Mouse (Mus musculus): ENCODE data around the gene Pou2f3.

The Pou2f3 gene

DNA sequence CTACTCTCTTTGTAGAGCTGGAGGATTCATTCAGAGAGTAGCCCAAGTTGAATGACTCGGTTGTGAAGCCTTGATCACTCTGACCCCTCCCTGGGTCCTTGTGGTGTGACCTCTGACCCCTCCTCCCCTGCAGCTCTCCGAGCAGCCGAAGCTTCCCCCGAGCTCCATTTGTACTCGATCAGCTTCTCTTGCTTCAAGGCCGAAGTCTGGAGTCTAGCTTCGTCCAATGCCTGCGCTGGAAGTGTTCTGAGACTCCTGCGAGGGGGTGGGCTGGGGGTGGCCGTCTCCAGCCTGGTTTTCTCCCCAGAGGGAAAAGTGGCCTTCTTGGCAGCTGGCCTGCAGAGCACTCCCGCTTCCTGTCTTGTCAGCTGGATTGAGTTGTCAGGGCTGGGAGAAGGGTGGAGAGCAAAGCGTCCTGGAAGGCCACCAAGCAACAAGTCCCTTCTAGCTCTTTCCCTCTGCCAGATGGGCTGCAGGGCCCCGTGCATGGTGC is at the start of gene Pou2f3:
TSS of gene Pou2f3 (minus strand) at position 180 of the 493 bp plus-strand sequence.
- DNase-seq (ENCODE audit: low spot score) = no peak

DNA sequence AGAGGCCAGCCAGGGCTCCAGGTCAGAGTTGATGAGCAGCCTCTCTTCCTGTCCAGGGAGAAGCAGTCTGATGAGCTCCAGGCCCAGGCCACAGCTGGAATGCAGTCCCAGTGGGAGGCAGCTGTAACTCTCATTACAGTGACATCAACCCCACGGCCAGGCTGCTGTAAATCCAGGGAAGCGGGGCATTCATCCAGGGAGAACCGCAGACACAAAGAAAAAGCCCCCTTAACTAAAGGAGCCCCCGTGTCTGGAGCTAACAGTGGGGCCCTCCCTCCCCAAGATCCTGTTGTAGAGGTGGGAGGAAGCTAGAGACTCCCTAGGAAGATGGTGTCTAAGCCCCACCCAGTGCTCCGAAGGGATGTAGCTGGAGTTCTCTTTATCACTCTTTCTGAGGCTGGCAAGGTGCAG is 43.1 kb upstream of the Pou2f3 start:
- peak; percentile 55 for DNase-seq (ENCODE audit: low spot score)

DNA sequence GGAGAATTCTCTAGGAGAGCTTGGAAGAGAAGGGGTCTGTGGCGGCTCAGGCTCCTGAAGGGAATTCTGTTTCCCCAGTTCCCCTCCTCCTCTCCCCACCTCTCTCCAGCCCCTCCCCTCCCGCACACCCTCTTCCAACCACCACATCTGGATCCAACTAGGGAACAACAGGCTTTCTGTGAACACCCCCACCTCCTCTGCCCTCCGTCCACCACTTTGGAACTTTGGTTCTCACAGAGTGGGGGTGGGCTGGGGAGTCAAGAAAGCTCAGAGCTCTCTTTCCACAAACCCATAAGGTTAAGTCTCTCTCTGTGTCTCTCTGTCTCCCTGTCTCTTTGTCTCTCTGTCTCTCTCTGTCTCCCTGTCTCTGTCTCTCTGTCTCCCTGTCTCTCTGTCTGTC is 42.6 kb upstream of the Pou2f3 start:
- DNase-seq (ENCODE audit: low spot score) = no peak

DNA sequence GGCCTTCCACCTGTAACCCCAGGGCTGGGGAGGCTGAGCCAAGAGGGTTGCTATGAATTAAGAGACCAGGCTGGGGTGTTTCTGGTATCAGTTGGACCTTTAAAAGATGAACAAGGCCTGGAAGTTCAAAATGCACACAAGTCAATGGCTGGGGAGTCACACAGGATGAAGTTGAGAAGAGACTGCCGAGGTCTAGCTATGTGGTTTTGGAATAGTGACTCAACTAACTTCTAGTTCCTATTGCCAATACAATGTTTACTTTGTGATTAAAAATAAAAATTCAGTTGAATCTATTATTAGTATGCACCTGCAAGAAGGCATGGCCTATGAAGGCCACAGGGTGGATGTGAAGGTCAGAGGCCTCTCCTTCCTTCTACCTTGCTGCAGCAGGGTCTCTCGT is 41.6 kb upstream of the Pou2f3 start:
- no peak for DNase-seq (ENCODE audit: low spot score)

DNA sequence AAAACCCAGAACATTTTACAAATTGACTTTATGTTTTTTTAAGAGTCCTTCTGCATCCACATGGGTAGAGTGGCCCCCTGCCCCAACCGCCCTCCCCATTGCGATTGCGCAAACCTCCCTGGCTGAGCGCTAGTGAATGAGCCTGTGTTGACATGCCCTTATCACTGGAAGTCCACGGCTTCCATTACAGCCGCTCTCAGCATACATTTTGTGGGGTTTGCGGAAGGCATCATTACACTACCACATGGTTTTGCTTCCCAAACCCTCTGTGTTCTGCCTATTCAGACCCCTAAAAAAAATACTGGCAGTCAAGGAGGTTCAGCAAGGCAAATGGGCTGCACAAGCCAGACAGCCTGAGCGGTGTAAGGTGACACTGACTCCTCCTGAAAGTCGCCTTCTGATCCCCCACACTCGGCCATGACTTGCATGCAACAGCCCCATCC is 36.6 kb upstream of the Pou2f3 start:
- DNase-seq (ENCODE audit: low spot score) = no peak

DNA sequence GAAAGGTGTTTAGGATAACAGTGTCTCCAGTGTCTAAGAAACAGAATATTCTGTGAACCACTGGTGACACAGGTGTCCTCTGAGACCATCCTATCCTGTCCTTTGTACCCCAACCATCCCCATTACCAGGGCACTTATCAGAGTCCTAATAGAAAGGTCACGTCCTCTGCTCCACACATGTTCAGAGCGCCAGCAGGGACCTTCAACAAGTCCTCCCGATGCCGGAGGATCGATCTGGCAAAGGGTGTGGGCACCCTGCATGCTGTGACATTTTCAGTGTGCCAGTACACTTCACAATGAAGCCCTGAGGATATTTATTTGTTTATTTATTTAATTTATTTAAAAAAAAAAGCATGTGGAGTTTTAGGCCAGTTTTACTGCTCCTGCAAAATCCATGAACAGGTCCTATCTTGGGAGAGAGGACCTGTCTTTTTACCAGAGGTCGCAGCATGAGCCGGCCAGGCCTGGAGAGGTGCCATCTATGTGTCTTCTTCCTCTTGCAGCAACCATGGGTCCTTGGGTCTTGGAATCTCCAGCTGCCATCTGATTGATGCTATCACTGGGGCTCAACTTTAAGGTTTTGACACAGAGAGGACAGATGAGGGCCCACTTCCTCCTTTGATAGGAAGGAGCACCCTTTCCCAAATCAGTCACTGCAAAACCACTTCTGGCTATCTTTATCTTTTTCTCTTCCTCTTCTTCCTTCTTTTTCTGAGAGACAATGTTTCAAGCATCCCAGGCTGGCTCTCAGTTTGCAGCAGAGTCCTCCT is 35.8 kb upstream of the Pou2f3 start:
- no peak for DNase-seq (ENCODE audit: low spot score)

DNA sequence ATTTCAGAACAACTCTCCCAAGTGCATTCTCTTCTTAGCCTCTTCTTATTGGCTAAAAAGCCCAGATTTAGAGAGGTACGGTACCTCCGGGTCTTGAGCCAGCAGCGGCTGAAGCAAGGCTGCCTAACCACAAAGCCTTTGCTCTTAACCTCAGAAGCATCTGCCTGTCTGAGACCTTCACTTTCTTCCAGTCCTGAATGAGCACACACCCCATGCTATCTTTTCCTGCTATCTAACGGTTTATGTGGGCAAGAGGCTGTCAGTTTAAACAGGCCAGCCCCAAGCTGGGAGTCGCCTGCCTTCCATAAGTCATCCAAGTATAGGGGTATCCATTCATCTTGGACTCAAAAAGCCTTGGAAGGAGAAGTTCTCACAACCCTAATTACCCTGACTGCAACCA is 32.3 kb upstream of the Pou2f3 start:
- DNase-seq (ENCODE audit: low spot score) = no peak

DNA sequence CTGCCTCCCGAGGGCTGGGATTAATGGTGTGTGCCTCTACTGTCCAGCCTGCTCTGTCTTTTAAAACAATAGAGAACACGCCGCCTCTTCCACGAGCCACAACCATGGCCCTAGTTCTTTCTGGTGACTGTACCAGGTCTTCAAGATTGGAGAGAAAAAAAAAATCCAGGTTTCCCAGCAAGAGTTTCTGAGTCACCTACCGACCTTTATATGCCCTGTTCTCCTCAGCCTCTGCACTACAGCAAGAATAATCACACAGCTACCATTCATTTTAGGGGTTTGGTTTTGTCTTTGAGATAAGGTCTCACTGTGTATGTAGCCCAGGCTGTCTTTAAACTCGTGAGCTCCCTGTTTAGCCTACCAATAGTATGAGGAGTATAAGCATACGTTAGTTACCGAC is 31.8 kb upstream of the Pou2f3 start:
- no peak for DNase-seq (ENCODE audit: low spot score)

DNA sequence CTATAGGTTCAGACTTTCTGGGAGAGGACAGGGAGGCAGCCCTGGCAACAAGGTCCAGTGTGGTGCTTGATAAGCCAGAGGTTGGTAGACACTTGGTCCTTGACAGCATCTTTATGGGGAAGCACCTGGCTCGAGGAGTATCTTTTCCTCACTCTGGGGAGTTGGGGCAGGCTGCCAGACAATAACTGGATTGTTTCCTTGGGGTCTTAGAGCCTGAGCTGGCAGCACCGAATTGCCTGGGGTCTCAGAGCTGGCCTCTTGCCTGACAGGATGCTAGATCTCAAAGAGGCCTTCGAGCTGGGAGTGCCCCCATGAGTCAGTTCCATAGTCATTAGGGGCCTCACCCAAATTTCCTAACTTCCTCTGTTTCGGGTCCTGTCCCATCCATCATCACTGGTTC is 31.1 kb upstream of the Pou2f3 start:
- DNase-seq (ENCODE audit: low spot score) = no peak

DNA sequence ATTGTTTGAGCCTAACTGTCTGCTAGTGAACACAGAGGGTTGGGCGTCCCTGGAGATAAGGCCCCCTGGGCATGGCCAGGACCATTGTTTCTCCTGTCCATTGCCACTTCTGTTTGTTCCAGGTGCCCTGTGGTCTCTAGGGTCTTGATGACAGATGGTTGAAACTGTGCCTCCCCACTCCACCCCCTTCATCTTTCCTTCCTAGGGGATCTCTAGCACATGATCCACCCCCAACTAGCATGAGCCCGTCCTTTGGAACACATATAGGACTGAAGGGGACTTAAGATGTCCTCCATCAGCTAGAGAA is 30.4 kb upstream of the Pou2f3 start:
- no peak for DNase-seq (ENCODE audit: low spot score)

DNA sequence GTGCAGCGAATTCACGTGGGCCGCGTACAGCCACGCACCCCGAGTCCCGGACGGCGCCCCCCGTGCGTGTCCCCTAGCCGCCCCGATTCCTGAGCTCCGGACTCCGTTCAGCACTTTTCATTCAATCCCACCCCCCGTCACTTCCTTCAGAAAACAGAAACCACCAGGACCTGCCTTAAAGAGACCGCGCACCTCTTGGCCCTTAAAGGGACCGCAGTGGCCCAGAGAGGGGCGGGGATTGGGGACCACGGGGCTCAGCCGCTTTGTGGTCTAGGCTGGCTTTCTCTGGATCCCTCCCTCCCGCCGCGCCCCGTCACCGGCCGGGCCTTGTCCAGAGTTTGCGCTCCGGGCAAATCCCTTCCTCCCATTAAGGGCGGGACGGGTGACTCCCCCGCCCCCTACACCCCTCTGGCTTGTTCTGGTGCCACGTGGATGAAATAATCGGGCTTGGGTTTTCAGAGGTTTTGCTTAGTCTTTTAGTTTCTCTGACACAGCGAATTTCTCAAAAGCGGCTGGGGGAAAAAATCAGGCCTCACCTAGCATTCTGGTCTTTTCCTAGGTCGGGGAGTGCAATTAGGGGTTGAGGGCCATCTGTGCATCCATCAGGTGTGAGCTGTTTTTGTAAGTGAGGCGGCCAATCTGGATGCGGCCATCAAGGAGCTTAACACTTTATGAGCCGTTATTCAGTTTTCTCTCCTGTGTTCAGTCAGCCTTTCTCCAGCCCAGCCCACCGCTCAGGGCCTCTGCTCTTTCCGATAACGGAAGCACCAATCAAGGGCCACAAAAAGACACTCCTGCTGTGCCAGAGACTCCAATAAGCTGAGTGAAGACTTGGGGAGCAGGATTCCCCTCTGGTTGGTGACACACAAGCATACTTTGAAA is 29.8 kb upstream of the Pou2f3 start, which contains the start of gene Oaf:
TSS of gene Oaf (minus strand) at position 200 of the 882 bp plus-strand sequence.
- DNase-seq (ENCODE audit: low spot score) = peak; percentile 73

DNA sequence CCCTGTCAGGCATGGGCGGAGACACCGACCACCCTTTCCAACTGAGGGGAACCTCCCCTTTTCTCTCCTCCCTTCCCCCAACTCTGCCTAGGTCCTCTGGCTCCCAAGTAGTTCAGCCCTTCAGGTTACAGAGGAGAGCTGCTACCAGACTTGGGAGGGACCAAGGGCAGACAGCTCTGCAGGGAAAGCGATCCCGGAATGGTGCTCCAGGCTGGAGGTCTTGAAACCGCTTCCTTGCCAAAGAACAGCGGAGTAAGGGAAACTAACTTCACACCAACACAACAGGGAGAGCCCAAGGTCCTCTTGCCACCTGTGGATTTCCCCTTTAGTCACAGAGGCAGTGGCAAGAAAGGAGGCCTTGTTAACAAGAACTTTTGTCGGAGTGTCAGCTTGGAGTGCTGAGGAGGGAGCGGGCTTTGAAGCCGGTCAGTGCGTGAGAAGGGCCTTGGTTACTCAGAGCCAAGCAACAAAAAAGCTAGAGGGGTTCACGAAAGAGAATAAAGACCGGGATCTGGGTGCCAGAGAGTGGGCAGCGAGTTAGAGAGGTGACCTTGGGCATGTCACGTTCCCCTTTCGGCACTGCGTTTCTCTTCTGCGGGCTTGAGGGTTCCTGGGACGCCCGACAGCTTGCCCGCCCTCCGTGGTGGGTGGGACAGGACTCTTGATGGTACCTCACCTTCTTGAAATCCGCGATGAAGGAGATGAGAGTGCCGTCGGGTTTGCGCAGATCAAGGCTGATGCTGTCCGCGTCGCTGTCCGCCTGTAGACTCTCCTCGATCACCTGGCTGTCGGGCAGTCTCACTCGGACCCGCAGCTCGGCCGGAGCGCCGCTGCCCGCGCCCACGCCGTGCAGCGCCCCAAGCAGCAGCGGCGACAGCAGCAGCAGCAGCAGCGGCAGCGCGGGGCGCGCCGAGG is 28.7 kb upstream of the Pou2f3 start:
- DNase-seq (ENCODE audit: low spot score) = peak; percentile 43

DNA sequence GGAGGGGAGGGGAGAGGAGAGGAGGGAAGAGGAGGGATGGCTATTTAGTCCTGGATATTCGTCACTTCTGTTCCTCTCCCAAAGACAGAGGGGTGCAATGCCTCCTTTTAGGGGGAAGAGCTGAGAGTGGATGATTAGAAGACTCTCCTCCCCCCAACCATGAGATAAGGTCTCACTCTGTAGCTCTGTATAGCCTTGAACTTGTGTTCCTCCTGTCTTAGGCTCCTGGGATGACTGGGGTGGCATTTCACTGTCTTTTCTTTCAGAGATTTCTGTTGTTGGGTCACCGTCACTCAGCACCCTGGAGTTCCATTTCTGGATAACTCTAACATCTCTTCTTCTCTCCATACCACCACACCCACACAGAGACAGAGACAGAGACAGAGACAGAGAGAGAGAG is 28.0 kb upstream of the Pou2f3 start:
- no peak for DNase-seq (ENCODE audit: low spot score)

DNA sequence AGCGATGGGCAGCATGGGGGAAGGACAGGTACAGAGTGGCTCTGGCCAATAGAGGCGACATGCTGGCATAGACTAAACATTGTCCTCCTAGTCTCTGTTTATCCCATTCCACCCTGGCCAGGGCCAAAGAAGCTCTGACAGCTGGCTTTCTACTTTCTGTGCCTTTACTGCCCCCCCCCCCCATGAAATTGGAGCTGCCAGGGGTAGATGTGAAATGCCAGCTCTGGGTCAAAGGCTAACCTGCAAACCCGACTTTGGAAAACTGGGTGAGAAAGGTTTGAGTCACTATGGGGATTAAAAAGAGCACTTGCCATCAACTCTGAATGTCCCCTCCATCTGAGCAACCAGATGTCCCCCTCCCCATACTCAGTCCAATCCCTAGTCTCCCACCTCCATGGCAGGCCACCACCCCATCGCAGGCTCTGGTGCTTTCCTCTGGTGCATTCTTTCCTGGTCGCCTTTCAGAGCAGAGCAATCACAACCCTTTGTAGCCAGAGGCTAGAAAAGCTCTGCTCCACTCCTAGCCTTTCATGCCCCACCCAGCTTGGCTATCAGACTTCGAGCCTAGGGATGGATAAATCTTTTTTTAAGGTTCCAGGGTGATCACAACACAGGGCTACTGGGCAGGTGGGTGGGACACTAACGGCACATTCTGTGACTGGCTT is 27.1 kb upstream of the Pou2f3 start:
- DNase-seq (ENCODE audit: low spot score) = no peak

DNA sequence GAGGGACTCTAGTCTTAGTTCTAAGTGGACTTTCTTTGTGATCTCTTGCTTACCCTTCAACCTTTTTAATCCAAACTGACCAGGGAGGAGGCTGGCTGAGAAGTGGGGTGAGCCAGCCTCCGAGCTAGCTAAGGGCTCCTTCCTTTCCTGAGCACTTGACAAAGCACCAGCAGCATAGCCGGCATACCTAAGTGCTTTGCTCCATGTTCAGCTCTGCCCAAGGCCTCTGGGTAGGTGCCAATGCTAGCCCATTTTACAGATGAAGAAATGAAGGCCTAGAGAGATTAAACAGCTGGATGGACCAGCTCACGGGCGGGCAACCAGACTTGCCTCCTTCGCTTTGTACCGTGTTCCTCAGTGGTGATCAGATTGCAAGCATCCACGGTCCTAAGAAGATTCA is 26.4 kb upstream of the Pou2f3 start:
- no peak for DNase-seq (ENCODE audit: low spot score)

DNA sequence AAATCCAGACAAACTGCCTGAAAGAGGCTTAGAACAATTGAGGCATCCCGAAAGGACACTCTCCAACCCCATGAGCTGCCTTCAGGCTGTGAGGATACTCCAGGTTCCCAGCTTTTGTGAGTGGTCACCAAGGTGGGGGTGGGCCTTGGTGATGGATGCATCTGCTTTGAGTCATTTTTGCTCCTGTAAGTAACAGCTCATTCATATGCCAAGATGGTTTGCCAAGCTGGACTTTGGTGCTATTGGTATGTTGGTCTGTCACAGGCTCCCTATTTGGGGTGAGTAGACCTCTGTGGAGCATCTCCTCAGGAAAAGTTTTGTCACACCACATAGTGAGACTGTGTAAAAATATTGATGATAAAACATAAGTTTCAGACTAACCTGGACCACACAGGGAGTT is 25.9 kb upstream of the Pou2f3 start:
- DNase-seq (ENCODE audit: low spot score) = no peak

DNA sequence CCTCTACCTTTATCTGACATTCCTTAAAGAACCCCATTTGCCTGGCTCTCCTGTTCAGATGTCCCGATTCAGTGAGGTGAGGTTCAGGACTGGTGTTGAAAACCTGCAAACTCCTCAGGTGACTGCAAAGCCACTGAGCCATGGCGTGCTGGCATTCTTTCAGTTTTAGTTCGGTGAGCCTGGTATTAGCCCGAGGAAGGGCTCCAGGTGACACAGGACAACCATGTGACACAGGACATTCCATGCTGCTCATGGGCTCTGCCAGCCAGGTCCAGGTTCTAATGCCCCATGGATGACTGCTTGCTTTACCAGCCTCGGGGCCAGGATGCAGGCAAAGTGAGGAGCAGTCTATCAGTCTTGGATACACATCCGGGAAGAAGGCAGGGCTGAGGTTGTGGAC is 25.2 kb upstream of the Pou2f3 start:
- DNase-seq (ENCODE audit: low spot score) = no peak

DNA sequence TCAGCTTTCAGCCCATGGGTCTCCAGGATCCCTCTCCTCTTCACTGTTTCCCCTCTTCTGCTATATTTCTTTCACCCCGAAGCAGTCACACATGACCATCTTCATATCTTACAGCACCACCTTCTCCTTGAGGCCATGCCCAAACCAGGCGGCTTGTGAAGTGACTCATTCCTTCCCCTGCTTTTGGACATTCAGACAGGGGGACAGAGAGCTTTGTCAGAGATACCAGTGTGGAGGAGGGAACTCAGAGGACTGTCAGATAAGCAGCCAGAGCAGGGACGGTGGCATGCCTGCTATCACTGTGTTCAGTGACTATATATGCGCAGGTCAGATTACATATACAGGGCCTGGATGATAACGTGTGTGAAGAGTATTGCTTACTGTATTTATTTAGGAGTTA is 24.3 kb upstream of the Pou2f3 start:
- no peak for DNase-seq (ENCODE audit: low spot score)

DNA sequence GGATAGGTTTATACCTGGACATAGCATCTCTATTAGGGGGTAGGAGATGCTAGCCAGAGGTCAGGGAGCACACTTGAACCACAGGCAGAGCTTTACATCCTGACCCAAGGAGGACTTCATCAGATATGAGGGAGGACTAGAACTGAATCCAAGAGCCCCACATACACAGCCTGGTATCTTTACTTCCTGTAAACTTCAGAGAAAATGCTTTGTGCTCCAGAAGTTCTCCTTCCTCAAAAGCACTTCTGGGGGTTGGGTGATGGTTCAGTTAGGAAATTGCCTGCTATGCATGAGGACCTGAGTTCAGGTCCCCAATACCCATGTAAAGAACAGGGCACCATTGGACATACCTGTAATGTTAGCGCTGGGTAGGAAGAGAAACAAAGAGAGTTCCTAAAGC is 23.3 kb upstream of the Pou2f3 start:
- no peak for DNase-seq (ENCODE audit: low spot score)

DNA sequence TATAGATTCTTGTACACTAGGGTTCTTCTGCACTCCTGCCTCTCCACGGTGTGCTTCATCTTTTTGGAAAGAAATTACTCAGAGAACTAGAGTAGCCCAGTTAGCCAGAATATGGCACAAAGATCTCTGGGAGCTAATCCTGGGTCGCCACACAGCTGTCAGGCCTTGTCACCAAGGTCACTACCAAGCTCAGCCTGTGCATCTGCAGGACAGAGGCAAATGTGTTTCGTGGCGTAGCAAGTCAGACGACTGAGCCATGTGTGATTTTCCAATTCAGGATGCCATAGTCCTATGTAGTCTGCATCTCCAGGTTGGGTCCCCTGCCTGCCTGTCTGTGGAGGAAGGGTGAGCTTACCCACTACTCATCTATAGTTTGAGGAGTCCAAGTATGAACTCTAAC is 22.9 kb upstream of the Pou2f3 start:
- no peak for DNase-seq (ENCODE audit: low spot score)

DNA sequence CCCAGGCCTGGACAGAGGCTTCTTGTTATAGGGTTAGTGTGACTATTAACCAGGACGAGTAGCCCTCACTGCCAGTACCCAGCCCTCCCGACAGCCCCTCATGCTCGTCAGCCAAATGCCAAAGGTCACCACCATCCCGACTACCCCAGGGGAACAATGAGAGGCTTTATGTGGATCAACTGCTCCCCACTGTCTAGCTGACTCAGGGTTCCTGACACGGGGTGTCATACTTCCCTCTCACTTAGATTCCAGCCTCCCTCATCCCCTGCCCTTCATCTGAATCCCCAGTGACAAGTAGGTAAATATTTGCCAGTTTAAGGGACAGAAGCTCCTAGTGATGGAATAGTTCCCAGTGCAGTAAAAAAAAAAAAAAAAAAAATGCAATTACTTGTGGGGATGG is 22.1 kb upstream of the Pou2f3 start:
- DNase-seq (ENCODE audit: low spot score) = no peak

DNA sequence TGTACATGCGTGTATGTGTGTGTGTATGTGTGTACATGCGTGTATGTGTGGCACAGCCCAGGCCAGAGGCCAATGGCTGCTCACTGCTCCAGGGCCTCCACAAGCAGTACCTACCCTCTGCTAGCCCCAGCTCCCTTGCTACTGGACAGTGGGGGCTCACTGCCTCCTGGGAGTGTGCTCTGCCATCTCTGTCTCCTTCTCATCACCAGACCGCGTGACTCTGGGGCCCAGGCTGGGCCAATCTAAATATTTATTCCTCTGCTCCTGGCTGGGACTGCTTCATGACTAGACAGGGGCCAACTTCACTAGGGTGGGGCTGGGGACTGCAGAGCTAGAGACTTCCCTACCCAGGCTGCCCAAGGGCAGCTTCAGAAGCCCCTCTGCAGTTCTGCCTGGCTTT is 21.6 kb upstream of the Pou2f3 start:
- DNase-seq (ENCODE audit: low spot score) = no peak

All from retina, embryonic 14.5 days (tissue).